Mouse (Mus musculus) E14TG2a.4 (cell line): ENCODE measurements around the gene Ank2.

ENCODE experiments used
- CTCF ChIP-seq: conservative IDR thresholded peaks from 2 replicates; pipeline ENCODE4 v1.5.1; 2014; ENCODE audit warnings: low read length
- NANOG ChIP-seq: IDR thresholded peaks from 2 replicates; pipeline ENCODE4 v1.6.1; 2014; ENCODE audit warnings: borderline replicate concordance, low read length, mixed read lengths
- POU5F1 ChIP-seq: IDR thresholded peaks from 2 replicates; pipeline ENCODE4 v1.6.1; 2014; ENCODE audit warnings: low read length, borderline replicate concordance

DNA sequence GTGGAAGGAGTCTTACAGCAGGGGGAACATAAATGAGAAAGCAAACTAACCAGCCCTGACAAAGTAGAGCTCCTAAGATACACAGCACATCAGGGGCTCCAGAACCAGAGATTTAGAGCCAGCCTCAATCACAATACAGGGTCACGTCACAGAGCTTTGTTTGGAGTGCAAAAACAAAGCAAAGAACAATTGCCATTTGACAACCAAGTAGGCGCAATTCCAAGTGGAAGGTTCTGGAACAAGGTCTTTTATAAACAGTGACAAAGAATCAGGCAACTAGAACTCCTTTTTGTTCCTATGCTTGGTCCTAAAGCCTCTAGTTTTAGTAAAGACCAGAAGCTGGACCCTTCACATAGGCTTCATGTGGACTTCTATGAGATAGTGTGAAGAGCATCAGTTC, 326.5 kb downstream of the Ank2 start:
- no peak for TF ChIP-seq CTCF
- no peak for TF ChIP-seq NANOG
- TF ChIP-seq POU5F1: no peak
